Mouse (Mus musculus) C2C12 (cell line): Measurements from ENCODE around the gene Arf1. TPM values are rescaled to one million over a fixed set of nuclear protein-coding genes. Genes with fewer than 3 reads are reported as not detected.

ENCODE experiments used
- H3K27me3 ChIP-seq: one replicate; pipeline ENCODE4 v1.6.1; 2011; ENCODE audit not compliant: control insufficient read depth, insufficient read depth, insufficient read length
- H3K36me3 ChIP-seq: one replicate; pipeline ENCODE4 v1.6.1; 2011; ENCODE audit not compliant: control insufficient read depth, insufficient read depth
- H3K4me3 ChIP-seq: one replicate; pipeline ENCODE4 v1.5.1; 2011; ENCODE audit warnings: mild to moderate bottlenecking, control low read depth; ENCODE audit not compliant: poor library complexity, insufficient read depth, severe bottlenecking
- H3K79me2 ChIP-seq: one replicate; pipeline ENCODE4 v1.6.1; 2011; ENCODE audit not compliant: control insufficient read depth, insufficient read depth
- H3K79me3 ChIP-seq: one replicate; pipeline ENCODE4 v1.6.1; 2011; ENCODE audit warnings: low read depth, control low read depth
- H3ac ChIP-seq: one replicate; pipeline ENCODE3; 2011; ENCODE audit warnings: low read depth; ENCODE audit not compliant: control insufficient read depth, insufficient read length
- CEBPB ChIP-seq: IDR thresholded peaks from one replicate; pipeline ENCODE4 v1.6.1; 2011; ENCODE audit warnings: low read depth, mild to moderate bottlenecking, control low read depth, moderate library complexity
- CTCF ChIP-seq: IDR thresholded peaks from one replicate; pipeline ENCODE4 v1.5.1; 2011; ENCODE audit not compliant: control insufficient read depth, insufficient read depth, insufficient read length
- FOSL1 ChIP-seq: IDR thresholded peaks from one replicate; pipeline ENCODE4 v1.8.0; 2011; ENCODE audit warnings: mild to moderate bottlenecking, low read length; ENCODE audit not compliant: poor library complexity, insufficient read depth, severe bottlenecking
- MAX ChIP-seq: IDR thresholded peaks from one replicate; pipeline ENCODE4 v1.6.1; 2011; ENCODE audit warnings: mild to moderate bottlenecking, control low read depth
- MYOD1 ChIP-seq: IDR thresholded peaks from one replicate; pipeline ENCODE4 v1.6.1; 2011; ENCODE audit warnings: low read depth; ENCODE audit not compliant: control insufficient read depth, insufficient read length
- MYOG ChIP-seq: IDR thresholded peaks from one replicate; pipeline ENCODE4 v1.6.1; 2011; ENCODE audit not compliant: control insufficient read depth, insufficient read length; ENCODE audit errors: extremely low read depth
- USF1 ChIP-seq: IDR thresholded peaks from one replicate; pipeline ENCODE4 v1.6.1; 2011; ENCODE audit warnings: low read depth, mild to moderate bottlenecking, control low read depth, moderate library complexity
- polyA plus RNA-seq: library from polyadenylated mRNA; unstranded; fragments of >200 nt; fragmentation: generic; extraction: Trizol; gene quantifications from one replicate; pipeline ENCODE4 v1.2.1, GENCODE M21; 2012; ENCODE audit warnings: missing spikeins

The Arf1 gene
- polyA plus RNA-seq, 1 experiment, result 636 TPM

DNA sequence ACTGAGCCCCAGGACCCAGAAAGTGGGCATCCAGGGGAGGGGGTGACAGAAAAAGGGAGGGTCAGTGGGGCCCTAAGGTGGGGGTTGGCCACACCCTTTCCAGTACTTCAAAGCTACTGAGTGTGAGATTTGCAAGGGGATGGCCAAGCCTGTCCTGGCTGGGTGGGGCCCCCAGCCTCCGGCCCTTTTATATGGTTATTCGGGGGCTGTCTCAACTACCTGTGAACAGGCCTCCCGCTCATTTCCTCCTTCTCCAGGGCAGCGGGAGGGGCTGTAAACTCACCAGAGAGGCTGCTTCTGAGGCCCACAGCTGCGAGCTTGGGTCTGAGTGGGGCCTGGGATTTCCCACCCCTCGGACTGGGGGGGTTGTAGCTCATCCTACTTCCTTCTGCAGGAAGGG lies 15.8 kb upstream of the Arf1 start:
- TF ChIP-seq MYOG, result no peak
- TF ChIP-seq CEBPB, result no peak
- no peak for TF ChIP-seq CTCF
- Histone ChIP-seq H3K79me2 (no peaks in the 10 kb centered on the region), H3K4me3 (no peak overlapping the region), H3K27me3 (peaks cover 90% of the 10 kb centered on the region), H3K79me3 (no peaks in the 10 kb centered on the region), H3ac (no peak overlapping the region), H3K36me3 (no peaks in the 10 kb centered on the region)

DNA sequence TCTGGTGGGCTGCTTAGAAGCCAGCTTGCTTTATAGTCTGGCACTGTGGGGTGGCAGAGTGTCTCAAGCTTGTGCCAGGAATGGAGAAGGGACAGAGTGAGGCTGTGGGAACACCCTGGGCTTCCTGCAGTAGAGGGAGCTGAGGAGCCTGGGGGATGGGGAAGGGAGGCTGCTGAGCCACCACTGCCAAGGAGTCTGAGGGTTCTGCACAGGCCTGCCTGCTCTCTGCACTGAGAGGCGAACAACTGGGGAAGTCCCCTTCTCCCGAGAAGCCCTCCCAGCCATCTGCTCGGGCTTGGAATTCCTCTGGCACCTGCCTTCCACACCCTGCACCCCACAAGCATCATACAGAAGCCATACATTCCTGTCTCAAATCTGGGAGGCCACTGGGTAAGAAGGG lies 13.8 kb upstream of the Arf1 start:
- H3K79me3 ChIP-seq, result no peaks in the 10 kb centered on the region
- peaks cover 79% of the 10 kb centered on the region for H3K27me3 ChIP-seq
- H3K4me3 ChIP-seq, result no peak overlapping the region

DNA sequence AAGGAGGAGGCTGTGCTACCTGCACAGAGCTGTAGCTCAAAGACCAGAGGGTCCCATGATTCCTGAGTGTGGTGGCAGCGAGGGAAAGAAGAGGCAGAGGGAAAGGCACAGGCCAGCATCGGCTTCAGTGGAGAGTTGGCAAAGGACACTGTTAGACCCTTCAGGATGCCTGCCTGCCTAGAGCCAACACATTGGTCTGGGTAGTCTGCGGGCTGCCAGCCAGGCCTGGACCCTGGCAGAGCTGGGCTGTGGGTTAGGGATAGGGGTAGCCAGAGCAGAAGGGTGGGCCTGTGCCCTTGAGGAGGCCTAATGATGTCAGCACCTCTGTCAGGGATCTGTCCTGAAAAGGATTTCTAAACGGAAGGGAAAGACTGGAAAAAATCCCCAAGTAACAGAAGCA lies 11.7 kb upstream of the Arf1 start:
- no peaks in the 10 kb centered on the region for H3K79me2 ChIP-seq
- no peak overlapping the region for H3K4me3 ChIP-seq
- TF ChIP-seq MYOD1, result no peak
- TF ChIP-seq MYOG, result no peak
- TF ChIP-seq CTCF, result no peak
- no peak for TF ChIP-seq MAX
- TF ChIP-seq FOSL1, result no peak
- no peak for TF ChIP-seq USF1
- TF ChIP-seq CEBPB, result no peak
- H3ac ChIP-seq, result no peak overlapping the region
- no peaks in the 10 kb centered on the region for H3K79me3 ChIP-seq
- H3K27me3 ChIP-seq, result peaks cover 69% of the 10 kb centered on the region
- H3K36me3 ChIP-seq, result no peaks in the 10 kb centered on the region

More for the DNA sequence above, 13.8 kb upstream of the Arf1 start:
- TF ChIP-seq MYOD1 (no peak), FOSL1 (no peak), MYOG (no peak), MAX (no peak), CTCF (no peak), CEBPB (no peak), USF1 (no peak)
- H3K79me2 ChIP-seq, result no peaks in the 10 kb centered on the region
- no peaks in the 10 kb centered on the region for H3K36me3 ChIP-seq
- no peak overlapping the region for H3ac ChIP-seq

DNA sequence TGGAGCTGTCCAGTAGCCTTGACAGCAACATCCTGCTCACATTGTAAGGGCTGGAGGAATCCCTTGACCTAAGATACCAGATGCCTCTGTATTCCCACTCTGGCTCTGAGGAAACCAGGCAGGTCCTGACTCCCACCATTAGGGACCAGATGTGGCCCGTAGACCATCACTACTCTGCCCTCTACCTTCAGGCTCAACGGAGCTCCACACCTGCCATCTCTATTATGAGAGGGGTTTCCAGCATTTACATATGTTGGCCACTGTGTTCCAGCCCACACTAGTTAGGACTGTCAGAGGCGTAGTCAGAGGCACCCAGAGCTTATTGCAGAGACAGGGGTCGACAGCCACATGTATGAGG lies 11.3 kb upstream of the Arf1 start:
- H3K4me3 ChIP-seq, result no peak overlapping the region
- H3ac ChIP-seq, result no peak overlapping the region
- H3K79me3 ChIP-seq, result no peaks in the 10 kb centered on the region
- no peaks in the 10 kb centered on the region for H3K36me3 ChIP-seq
- TF ChIP-seq MAX (no peak), MYOD1 (no peak), CEBPB (no peak), USF1 (no peak), MYOG (no peak), CTCF (no peak), FOSL1 (no peak)
- H3K79me2 ChIP-seq, result no peaks in the 10 kb centered on the region
- peaks cover 65% of the 10 kb centered on the region for H3K27me3 ChIP-seq

- H3K79me3 ChIP-seq, result no peaks in the 10 kb centered on the region
- TF ChIP-seq USF1 (peak; percentile 71), MYOD1 (no peak)
- peaks cover 59% of the 10 kb centered on the region for H3K27me3 ChIP-seq
- no peaks in the 10 kb centered on the region for H3K36me3 ChIP-seq
- H3ac ChIP-seq, result no peak overlapping the region
- no peak overlapping the region for H3K4me3 ChIP-seq
- no peaks in the 10 kb centered on the region for H3K79me2 ChIP-seq
Observed at GRCm38 (mm10) chr11:59238525-59239427, 10.7 kb upstream of the Arf1 start.

DNA sequence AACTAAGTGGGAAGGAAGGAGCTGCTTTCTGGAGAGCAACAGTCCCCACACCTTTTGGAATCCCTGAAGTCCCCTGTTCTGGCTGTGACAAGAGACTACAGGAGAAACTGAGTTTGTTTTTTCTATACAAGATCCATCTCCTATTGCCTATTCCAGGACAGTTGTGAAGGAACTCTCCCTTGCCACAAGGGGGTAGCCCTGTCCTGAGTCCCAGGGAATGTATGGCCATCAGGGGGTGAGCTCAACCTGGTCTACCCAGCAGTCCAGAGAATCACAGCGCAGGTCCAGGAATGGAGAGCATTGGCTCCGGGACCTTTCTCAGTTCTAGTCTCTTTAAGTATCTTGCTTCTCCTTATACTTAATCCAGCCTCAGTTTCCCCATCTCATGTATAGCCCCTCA lies 4.7 kb upstream of the Arf1 start:
- TF ChIP-seq USF1 (no peak), CTCF (no peak), MYOG (no peak), CEBPB (no peak), MAX (no peak), MYOD1 (no peak)
- no peak overlapping the region for H3ac ChIP-seq
- H3K36me3 ChIP-seq, result no peaks in the 10 kb centered on the region
- peaks cover 6% of the 10 kb centered on the region for H3K79me3 ChIP-seq
- H3K27me3 ChIP-seq, result peaks cover 12% of the 10 kb centered on the region
- H3K79me2 ChIP-seq, result peaks cover 13% of the 10 kb centered on the region
- H3K4me3 ChIP-seq, result no peak overlapping the region
